Mouse (Mus musculus) midbrain, embryonic 16.5 days (tissue): Measurements from ENCODE around the gene Srrm2. TPM values are rescaled to one million over a fixed set of nuclear protein-coding genes. Genes with fewer than 3 reads are reported as not detected.

Source experiments
- ATAC-seq: fragments of 200-750 bp; cut with Nextera tagmentation; 2 replicates; pipeline ENCODE4 v1.8.0; 2017; ENCODE audit warnings: moderate TSS enrichment
- H3K27ac ChIP-seq: fragments of 300-500 bp; sonication (generic); 2 replicates; pipeline ENCODE4 v1.5.1; 2014; ENCODE audit warnings: mild to moderate bottlenecking, low read length, mixed read lengths
- H3K27me3 ChIP-seq: fragments of 300-500 bp; sonication (generic); 2 replicates; pipeline ENCODE4 v1.6.1; 2014; ENCODE audit warnings: low read depth, low read length, mixed read lengths; ENCODE audit not compliant: control insufficient read depth, insufficient read depth
- H3K36me3 ChIP-seq: fragments of 300-500 bp; sonication (generic); 2 replicates; pipeline ENCODE4 v1.6.1; 2014; ENCODE audit warnings: mild to moderate bottlenecking, low read length, moderate library complexity, mixed read lengths; ENCODE audit not compliant: control insufficient read depth, insufficient read depth
- H3K4me1 ChIP-seq: fragments of 300-500 bp; sonication (generic); 2 replicates; pipeline ENCODE4 v1.6.1; 2014; ENCODE audit warnings: mild to moderate bottlenecking, low read length, mixed read lengths; ENCODE audit not compliant: control insufficient read depth, insufficient read depth
- H3K4me2 ChIP-seq: fragments of 300-500 bp; sonication (generic); 2 replicates; pipeline ENCODE4 v1.6.1; 2014; ENCODE audit warnings: mild to moderate bottlenecking, low read length, mixed read lengths
- H3K4me3 ChIP-seq: fragments of 300-500 bp; sonication (generic); 2 replicates; pipeline ENCODE4 v1.5.1; 2014; ENCODE audit warnings: low read depth, mild to moderate bottlenecking, low read length, moderate library complexity, mixed read lengths
- H3K9ac ChIP-seq: fragments of 300-500 bp; sonication (generic); 2 replicates; pipeline ENCODE4 v1.6.1; 2014; ENCODE audit warnings: low read depth, low read length, mixed read lengths
- H3K9me3 ChIP-seq: fragments of 300-500 bp; sonication (generic); replicated peaks from 2 replicates; pipeline ENCODE4 v1.6.1; 2014; ENCODE audit warnings: mild to moderate bottlenecking, low read length, mixed read lengths; ENCODE audit not compliant: control insufficient read depth, poor library complexity, severe bottlenecking
- WGBS: fragments of 180-500 bp; shearing (Covaris S2); extraction: QIAGEN DNeasy Blood & Tissue Kit; methylation state at CpG from one replicate; pipeline ENCODE4 v1.1.7; 2014; 5-methylcytosine and 5-hydroxymethylcytosine counted together
- polyA plus RNA-seq: library from polyadenylated mRNA; unstranded; fragments of >200 nt; fragmentation: Nextera tagmentation; extraction: Ambion mirVana; gene quantifications from 2 replicates; pipeline ENCODE4 v1.2.1, GENCODE M21; 2015

Gene Srrm2
- polyA plus RNA-seq, 1 experiment from 2014 or later, result 467 TPM

DNA sequence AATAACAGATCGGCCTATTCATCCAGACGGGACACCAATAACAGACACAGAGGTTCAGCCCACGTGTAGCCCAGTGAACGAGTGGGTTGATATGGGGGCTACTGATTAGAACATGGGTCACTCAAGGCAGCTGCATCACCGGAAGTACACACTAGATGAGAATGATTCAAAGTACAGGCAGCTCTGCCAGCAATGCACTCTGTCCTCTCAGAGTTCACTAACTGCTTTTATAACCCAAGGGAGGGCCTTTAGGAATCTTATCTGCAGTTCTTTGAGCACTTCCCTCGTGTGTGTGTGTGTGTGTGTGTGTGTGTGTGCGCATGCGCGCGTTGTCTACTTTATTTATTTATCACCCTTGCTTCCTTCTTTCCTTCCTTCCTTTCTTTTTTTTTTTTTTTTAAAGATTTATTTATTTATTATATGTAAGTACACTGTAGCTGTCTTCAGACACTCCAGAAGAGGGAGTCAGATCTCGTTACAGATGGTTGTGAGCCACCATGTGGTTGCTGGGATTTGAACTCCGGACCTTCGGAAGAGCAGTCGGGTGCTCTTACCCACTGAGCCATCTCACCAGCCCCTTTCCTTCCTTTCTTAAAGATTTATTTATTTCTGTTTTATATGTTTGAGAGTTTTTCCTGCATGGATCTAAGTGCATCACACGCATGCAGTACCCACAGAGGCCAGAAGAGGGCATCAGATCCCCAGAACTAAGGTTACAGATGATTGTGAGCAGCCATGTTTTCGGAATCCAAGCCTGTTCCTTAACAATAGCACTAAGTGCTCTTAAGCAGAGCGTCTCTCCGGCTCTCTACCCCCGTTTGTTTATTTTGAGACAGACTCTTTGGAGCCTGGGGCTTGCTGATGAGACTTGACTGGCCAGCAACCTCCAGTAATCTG, 60.8 kb downstream of the Srrm2 start:
- no peak for ATAC-seq

DNA sequence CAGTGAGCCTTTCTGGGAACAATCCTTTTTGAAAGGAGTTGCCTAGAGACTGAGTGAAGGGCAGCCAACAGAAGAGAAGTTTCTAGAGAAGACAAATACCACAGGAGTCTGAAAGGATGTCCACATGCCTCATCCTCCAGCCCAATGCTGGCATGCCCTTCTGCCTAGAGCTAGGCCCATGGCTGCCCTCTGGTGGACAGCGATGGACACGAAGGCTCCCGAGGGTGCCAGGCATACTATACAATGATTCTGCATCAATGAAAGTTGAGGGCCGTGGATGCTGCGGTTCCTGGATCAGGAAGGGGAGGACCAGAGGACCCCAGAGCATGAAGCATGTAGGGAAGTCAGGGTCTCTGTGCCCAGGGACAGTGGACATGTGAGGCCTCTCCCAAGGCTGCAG, 63.0 kb downstream of the Srrm2 start:
- 27% methylated on average over 5 of the region's 5 CpGs for WGBS
- no peak for ATAC-seq
- Histone ChIP-seq H3K4me1 (no peaks in the 10 kb centered on the region), H3K9me3 (no peaks in the 10 kb centered on the region), H3K27me3 (no peaks in the 10 kb centered on the region), H3K9ac (no peak overlapping the region), H3K4me3 (no peak overlapping the region), H3K36me3 (no peaks in the 10 kb centered on the region), H3K4me2 (no peak overlapping the region), H3K27ac (no peak overlapping the region)

More for the DNA sequence above, 60.8 kb downstream of the Srrm2 start:
- no peaks in the 10 kb centered on the region for H3K36me3 ChIP-seq
- WGBS, result 61% methylated on average over 18 of the region's 19 CpGs
- H3K27ac ChIP-seq, result no peak overlapping the region
- H3K9ac ChIP-seq, result no peak overlapping the region
- no peaks in the 10 kb centered on the region for H3K27me3 ChIP-seq
- H3K9me3 ChIP-seq, result no peaks in the 10 kb centered on the region
- no peak overlapping the region for H3K4me3 ChIP-seq
- no peak overlapping the region for H3K4me2 ChIP-seq
- no peaks in the 10 kb centered on the region for H3K4me1 ChIP-seq

DNA sequence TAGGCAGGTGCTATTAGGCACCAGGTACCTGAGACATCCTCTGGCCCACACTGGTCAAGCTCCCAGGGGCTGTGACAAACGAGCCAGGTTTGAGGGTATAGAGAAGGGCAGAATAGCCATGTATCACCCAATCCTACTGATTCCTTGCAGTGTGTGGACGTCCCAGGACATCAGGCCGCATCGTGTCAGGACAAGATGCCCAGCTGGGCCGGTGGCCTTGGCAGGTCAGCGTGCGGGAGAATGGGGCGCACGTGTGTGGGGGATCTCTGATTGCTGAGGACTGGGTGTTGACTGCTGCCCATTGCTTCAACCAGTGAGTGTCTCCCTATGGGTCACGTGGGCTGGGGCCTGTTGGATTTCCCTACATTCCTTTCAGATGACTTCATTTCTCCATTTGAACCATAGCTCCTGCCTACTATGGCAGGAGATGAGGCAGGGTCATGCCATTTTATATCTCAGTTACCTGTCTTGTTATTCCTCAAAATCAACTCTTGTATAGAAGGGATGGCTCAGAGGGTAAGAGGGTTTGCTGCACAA, 64.0 kb downstream of the Srrm2 start:
- Histone ChIP-seq H3K27ac (no peak overlapping the region), H3K9ac (no peak overlapping the region), H3K4me1 (no peaks in the 10 kb centered on the region), H3K36me3 (no peaks in the 10 kb centered on the region), H3K27me3 (no peaks in the 10 kb centered on the region), H3K4me3 (no peak overlapping the region), H3K9me3 (no peaks in the 10 kb centered on the region), H3K4me2 (no peak overlapping the region)
- no peak for ATAC-seq
- 86% methylated on average over 10 of the region's 10 CpGs for WGBS

DNA sequence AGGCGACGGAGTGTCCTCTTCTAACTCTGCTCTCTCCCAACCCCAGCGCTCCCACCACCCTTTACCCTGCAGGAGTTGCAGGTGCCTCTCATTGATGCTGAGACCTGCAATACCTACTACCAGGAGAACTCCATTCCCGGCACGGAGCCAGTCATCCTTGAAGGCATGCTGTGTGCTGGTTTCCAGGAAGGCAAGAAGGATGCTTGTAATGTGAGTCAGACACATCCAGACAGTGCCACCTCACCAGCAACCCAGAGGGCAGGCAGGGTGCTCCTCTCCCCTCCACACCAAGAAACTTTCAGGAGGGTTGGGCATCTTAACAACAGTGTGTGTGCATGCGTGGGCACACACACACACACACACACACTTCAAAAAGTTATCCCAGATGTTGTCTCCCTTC, 66.9 kb downstream of the Srrm2 start:
- H3K27ac ChIP-seq, result no peak overlapping the region
- no peaks in the 10 kb centered on the region for H3K27me3 ChIP-seq
- no peaks in the 10 kb centered on the region for H3K36me3 ChIP-seq
- no peak for ATAC-seq
- 82% methylated on average over 6 of the region's 6 CpGs for WGBS
- no peak overlapping the region for H3K4me2 ChIP-seq
- no peaks in the 10 kb centered on the region for H3K9me3 ChIP-seq
- H3K4me3 ChIP-seq, result no peak overlapping the region
- H3K4me1 ChIP-seq, result no peaks in the 10 kb centered on the region
- H3K9ac ChIP-seq, result no peak overlapping the region

DNA sequence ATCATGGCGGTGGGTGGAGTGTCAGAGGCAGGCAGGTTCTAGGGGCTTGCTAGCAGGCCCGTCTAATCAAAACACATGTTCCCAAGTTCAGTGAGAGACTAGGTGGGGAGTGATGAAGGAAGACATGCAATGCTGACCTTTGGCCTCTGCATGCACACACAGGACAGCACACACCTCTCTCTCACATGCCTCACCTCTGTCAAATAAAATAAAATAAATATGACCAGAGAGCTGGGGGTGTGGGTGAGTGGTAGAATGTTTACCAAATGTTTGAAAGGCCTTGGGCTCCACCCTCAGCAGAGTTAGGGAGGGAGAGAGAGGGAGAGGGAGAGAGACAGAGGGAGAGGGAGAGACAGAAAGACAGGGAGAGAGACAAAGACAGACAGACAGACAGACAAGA, 67.6 kb downstream of the Srrm2 start:
- Histone ChIP-seq H3K36me3 (no peaks in the 10 kb centered on the region), H3K9ac (no peak overlapping the region), H3K27ac (no peak overlapping the region), H3K4me3 (no peak overlapping the region), H3K27me3 (no peaks in the 10 kb centered on the region), H3K9me3 (no peaks in the 10 kb centered on the region), H3K4me2 (no peak overlapping the region), H3K4me1 (no peaks in the 10 kb centered on the region)
- WGBS, result 89% methylated on average over 2 of the region's 2 CpGs
- ATAC-seq, result no peak

DNA sequence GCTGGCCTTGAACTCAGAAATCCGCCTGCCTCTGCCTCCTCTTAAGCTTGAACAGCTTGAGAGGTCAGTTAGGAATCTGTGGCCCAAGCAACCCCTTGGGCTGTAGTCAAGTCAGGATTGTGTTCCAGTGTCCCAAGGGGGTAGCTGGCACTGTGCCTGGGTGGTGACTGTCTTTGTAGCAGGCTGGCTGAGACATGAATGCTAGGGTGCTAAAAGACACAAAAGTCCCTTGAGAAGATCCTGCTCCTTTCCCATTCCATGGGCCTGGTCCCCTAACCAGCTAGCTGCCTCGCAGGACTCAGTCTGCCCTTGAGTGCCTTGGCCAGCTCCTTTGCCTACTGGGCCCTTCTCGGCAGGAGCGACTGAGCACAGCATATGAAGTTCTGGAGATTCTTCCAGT, 72.6 kb downstream of the Srrm2 start:
- Histone ChIP-seq H3K9me3 (no peaks in the 10 kb centered on the region), H3K9ac (no peak overlapping the region)
- WGBS, result 84% methylated on average over 4 of the region's 4 CpGs

DNA sequence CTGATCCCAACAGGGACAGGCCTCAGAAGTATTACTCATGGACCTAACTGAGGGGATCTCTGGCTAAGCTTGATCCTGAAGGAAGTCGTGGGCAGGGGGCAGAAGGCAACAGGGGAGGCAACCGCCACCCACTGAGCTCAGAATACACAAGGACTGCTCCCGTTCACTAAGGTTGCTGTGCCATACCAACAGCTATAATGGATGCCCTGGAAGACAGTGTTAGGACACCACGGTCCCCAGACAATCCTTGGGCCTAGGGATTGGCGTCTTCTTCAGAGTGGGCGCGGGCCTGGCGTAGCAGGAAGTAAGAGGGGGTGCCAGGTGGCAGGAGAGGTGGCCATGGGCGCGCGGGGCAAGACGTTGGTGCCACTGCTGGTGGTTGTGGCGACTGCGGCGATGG, 77.4 kb downstream of the Srrm2 start, which contains the start of gene Prss21:
TSS of gene Prss21 (plus strand) at position 301 of the 400 bp plus-strand sequence.
- no peak within 1 kb of the TSS for H3K4me2 ChIP-seq
- no peak within 1 kb of the TSS for H3K9ac ChIP-seq
- H3K4me3 ChIP-seq, result no peak within 1 kb of the TSS
- H3K9me3 ChIP-seq, result no peaks in the 10 kb centered on the region
- no peaks in the 10 kb centered on the region for H3K27me3 ChIP-seq
- no peaks in the 10 kb centered on the region for H3K4me1 ChIP-seq
- ATAC-seq, result no peak
- WGBS, result 84% methylated on average over 15 of the region's 15 CpGs
- H3K27ac ChIP-seq, result no peak within 1 kb of the TSS
- no peaks in the 10 kb centered on the region for H3K36me3 ChIP-seq

More for the DNA sequence above, 72.6 kb downstream of the Srrm2 start:
- ATAC-seq, result no peak
- H3K36me3 ChIP-seq, result no peaks in the 10 kb centered on the region
- no peak overlapping the region for H3K27ac ChIP-seq
- H3K4me2 ChIP-seq, result no peak overlapping the region
- no peaks in the 10 kb centered on the region for H3K4me1 ChIP-seq
- H3K27me3 ChIP-seq, result no peaks in the 10 kb centered on the region
- no peak overlapping the region for H3K4me3 ChIP-seq

DNA sequence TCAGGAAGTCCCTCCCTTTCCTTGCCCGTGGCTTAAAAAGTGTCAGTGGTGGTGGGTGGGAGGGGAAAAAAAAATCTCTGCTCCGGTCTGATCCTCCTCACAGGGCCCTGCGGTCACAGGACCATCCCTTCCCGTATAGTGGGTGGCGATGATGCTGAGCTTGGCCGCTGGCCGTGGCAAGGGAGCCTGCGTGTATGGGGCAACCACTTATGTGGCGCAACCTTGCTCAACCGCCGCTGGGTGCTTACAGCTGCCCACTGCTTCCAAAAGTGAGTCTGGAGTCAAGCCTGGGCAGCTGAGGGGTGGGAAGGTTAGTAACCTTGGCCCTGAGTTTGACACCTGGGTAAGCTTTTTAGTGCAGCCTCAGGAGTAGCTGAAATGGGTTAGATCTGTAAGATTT, 78.2 kb downstream of the Srrm2 start:
- Histone ChIP-seq H3K27me3 (no peaks in the 10 kb centered on the region), H3K36me3 (no peaks in the 10 kb centered on the region), H3K9ac (no peak overlapping the region), H3K4me2 (no peak overlapping the region), H3K4me1 (no peaks in the 10 kb centered on the region), H3K27ac (no peak overlapping the region), H3K4me3 (no peak overlapping the region), H3K9me3 (no peaks in the 10 kb centered on the region)
- ATAC-seq, result no peak
- 85% methylated on average over 11 of the region's 11 CpGs for WGBS
